Mouse (Mus musculus): ENCODE data around the gene Mettl16. TPM values are rescaled to one million over a fixed set of nuclear protein-coding genes. Genes with fewer than 3 reads are reported as not detected.

Gene Mettl16
- polyA plus RNA-seq, 1 experiment from 2014 or later = 55.4 TPM

GRCm38 (mm10) chr11:74834650-74835277 lies 64.1 kb downstream of the Mettl16 start:
- WGBS = 43% methylated on average over 5 of the region's 5 CpGs
- Histone ChIP-seq H3K4me1 (peaks cover 67% of the 10 kb centered on the region), H3K4me2 (peak overlapping the region; percentile 9; the same call in 1 of the 2 replicates), H3K27me3 (no peaks in the 10 kb centered on the region), H3K9ac (no peak overlapping the region), H3K4me3 (replicated peaks) (0 out of 2 replicates have a peak overlapping the region, but pooled peaks have one; percentile 1), H3K9me3 (replicated peaks) (no peaks in the 10 kb centered on the region), H3K27ac (peak overlapping the region; percentile 79), H3K36me3 (peaks cover 4% of the 10 kb centered on the region; the same call in 1 of the 2 replicates)
- no peak for ATAC-seq (replicated peaks; ENCODE audit: low FRiP score)

- Histone ChIP-seq H3K27me3 (no peaks in the 10 kb centered on the region), H3K36me3 (peaks cover 13% of the 10 kb centered on the region), H3K4me3 (replicated peaks) (no peak overlapping the region), H3K4me2 (no peak overlapping the region), H3K9me3 (replicated peaks) (no peaks in the 10 kb centered on the region), H3K9ac (no peak overlapping the region), H3K27ac (no peak overlapping the region), H3K4me1 (peaks cover 75% of the 10 kb centered on the region)
- WGBS = 93% methylated on average over 6 of the region's 6 CpGs
- no peak for ATAC-seq (replicated peaks; ENCODE audit: low FRiP score)
These were observed 65.1 kb downstream of the Mettl16 start for GRCm38 (mm10) chr11:74835593-74836224.

GRCm38 (mm10) chr11:74836225-74837055 lies 65.8 kb downstream of the Mettl16 start:
- Histone ChIP-seq H3K9me3 (replicated peaks) (no peaks in the 10 kb centered on the region), H3K36me3 (peaks cover 14% of the 10 kb centered on the region), H3K27me3 (no peaks in the 10 kb centered on the region), H3K4me2 (peak overlapping the region; percentile 87; the same call in 1 of the 2 replicates), H3K4me3 (replicated peaks) (no peak overlapping the region), H3K4me1 (peaks cover 82% of the 10 kb centered on the region), H3K27ac (no peak overlapping the region), H3K9ac (no peak overlapping the region)
- no peak for ATAC-seq (replicated peaks; ENCODE audit: low FRiP score)
- WGBS = 93% methylated on average over 22 of the region's 22 CpGs

- no peak for ATAC-seq (replicated peaks; ENCODE audit: low FRiP score)
- peaks cover 19% of the 10 kb centered on the region for H3K36me3 ChIP-seq
- H3K27me3 ChIP-seq = no peaks in the 10 kb centered on the region
- H3K4me2 ChIP-seq = peak overlapping the region; percentile 87
- peak overlapping the region; percentile 97 for H3K27ac ChIP-seq
- peaks cover 88% of the 10 kb centered on the region for H3K4me1 ChIP-seq
- WGBS = 48% methylated on average over 16 of the region's 16 CpGs
- peak overlapping the region; percentile 56 for H3K4me3 ChIP-seq (replicated peaks)
- H3K9ac ChIP-seq = peak overlapping the region; percentile 51
- H3K9me3 ChIP-seq (replicated peaks) = no peaks in the 10 kb centered on the region
These were observed 66.5 kb downstream of the Mettl16 start for GRCm38 (mm10) chr11:74837056-74837693.

- H3K27me3 ChIP-seq = no peaks in the 10 kb centered on the region
- no peaks in the 10 kb centered on the region for H3K9me3 ChIP-seq (replicated peaks)
- peak; percentile 72 for ATAC-seq (replicated peaks; ENCODE audit: low FRiP score)
- H3K4me2 ChIP-seq = peak overlapping the region; percentile 87
- peak overlapping the region; percentile 51 for H3K9ac ChIP-seq
- peak overlapping the region; percentile 97 for H3K27ac ChIP-seq
- WGBS = 2% methylated on average over 51 of the region's 54 CpGs
- peaks cover 26% of the 10 kb centered on the region for H3K36me3 ChIP-seq
- H3K4me3 ChIP-seq (replicated peaks) = peak overlapping the region; percentile 56
- H3K4me1 ChIP-seq = peaks cover 90% of the 10 kb centered on the region
These were observed 67.2 kb downstream of the Mettl16 start for GRCm38 (mm10) chr11:74837694-74838431.

- Histone ChIP-seq H3K36me3 (peaks cover 32% of the 10 kb centered on the region), H3K4me1 (peaks cover 90% of the 10 kb centered on the region), H3K9me3 (replicated peaks) (no peaks in the 10 kb centered on the region), H3K4me2 (peak overlapping the region; percentile 87), H3K4me3 (replicated peaks) (peak overlapping the region; percentile 56), H3K27me3 (no peaks in the 10 kb centered on the region), H3K9ac (peak overlapping the region; percentile 51), H3K27ac (peak overlapping the region; percentile 97)
- peak; percentile 67 for ATAC-seq (replicated peaks; ENCODE audit: low FRiP score)
- 0% methylated on average over 35 of the region's 35 CpGs for WGBS
These were observed 67.8 kb downstream of the Mettl16 start for GRCm38 (mm10) chr11:74838441-74838840.

GRCm38 (mm10) chr11:74838971-74839370 lies 68.3 kb downstream of the Mettl16 start:
- Histone ChIP-seq H3K27ac (peak overlapping the region; percentile 97), H3K27me3 (no peaks in the 10 kb centered on the region), H3K4me1 (peaks cover 86% of the 10 kb centered on the region), H3K4me2 (peak overlapping the region; percentile 87), H3K36me3 (peaks cover 37% of the 10 kb centered on the region), H3K9ac (peak overlapping the region; percentile 51; the same call in 1 of the 2 replicates), H3K9me3 (replicated peaks) (no peaks in the 10 kb centered on the region), H3K4me3 (replicated peaks) (peak overlapping the region; percentile 56)
- ATAC-seq (replicated peaks; ENCODE audit: low FRiP score) = no peak
- WGBS = 36% methylated on average over 6 of the region's 6 CpGs

- Histone ChIP-seq H3K4me2 (no peak overlapping the region), H3K27me3 (no peaks in the 10 kb centered on the region), H3K36me3 (peaks cover 48% of the 10 kb centered on the region), H3K4me1 (peaks cover 75% of the 10 kb centered on the region), H3K9ac (no peak overlapping the region), H3K9me3 (replicated peaks) (no peaks in the 10 kb centered on the region), H3K27ac (no peak overlapping the region), H3K4me3 (replicated peaks) (no peak overlapping the region)
- no peak for ATAC-seq (replicated peaks; ENCODE audit: low FRiP score)
- WGBS = 91% methylated on average over 19 of the region's 19 CpGs
These were observed 69.5 kb downstream of the Mettl16 start for GRCm38 (mm10) chr11:74839860-74840715.

GRCm38 (mm10) chr11:74840739-74841138 lies 70.1 kb downstream of the Mettl16 start:
- ATAC-seq (replicated peaks; ENCODE audit: low FRiP score) = no peak
- 62% methylated on average over 8 of the region's 8 CpGs for WGBS
- H3K27ac ChIP-seq = peak overlapping the region; percentile 76

GRCm38 (mm10) chr11:74841366-74841765 lies 70.7 kb downstream of the Mettl16 start:
- Histone ChIP-seq H3K4me1 (peaks cover 64% of the 10 kb centered on the region), H3K4me3 (replicated peaks) (no peak overlapping the region), H3K9me3 (replicated peaks) (0 out of 2 replicates have a peak, but pooled peaks cover 3% of the 10 kb centered on the region), H3K4me2 (peak overlapping the region; percentile 20; the same call in 1 of the 2 replicates), H3K27me3 (no peaks in the 10 kb centered on the region), H3K27ac (peak overlapping the region; percentile 76), H3K36me3 (peaks cover 54% of the 10 kb centered on the region), H3K9ac (0 out of 2 replicates have a peak overlapping the region, but pooled peaks have one; percentile 10)
- 49% methylated on average over 9 of the region's 9 CpGs for WGBS
- ATAC-seq (replicated peaks; ENCODE audit: low FRiP score) = peak; percentile 35

More at GRCm38 (mm10) chr11:74840739-74841138, 70.1 kb downstream of the Mettl16 start:
- Histone ChIP-seq H3K27me3 (no peaks in the 10 kb centered on the region), H3K9me3 (replicated peaks) (0 out of 2 replicates have a peak, but pooled peaks cover 2% of the 10 kb centered on the region), H3K4me1 (peaks cover 70% of the 10 kb centered on the region), H3K4me3 (replicated peaks) (no peak overlapping the region), H3K9ac (no peak overlapping the region), H3K36me3 (peaks cover 53% of the 10 kb centered on the region), H3K4me2 (peak overlapping the region; percentile 20; the same call in 1 of the 2 replicates)
